Mouse (Mus musculus): Measurements from ENCODE around the gene Astn1. TPM values are rescaled to one million over a fixed set of nuclear protein-coding genes. Genes with fewer than 3 reads are reported as not detected.

Astn1 gene
- polyA plus RNA-seq (2012; fragmentation: generic; extraction: Trizol) = not detected
- long read RNA-seq, experiment 1 = 0 reads
- long read RNA-seq, experiment 2 = 0 reads

DNA sequence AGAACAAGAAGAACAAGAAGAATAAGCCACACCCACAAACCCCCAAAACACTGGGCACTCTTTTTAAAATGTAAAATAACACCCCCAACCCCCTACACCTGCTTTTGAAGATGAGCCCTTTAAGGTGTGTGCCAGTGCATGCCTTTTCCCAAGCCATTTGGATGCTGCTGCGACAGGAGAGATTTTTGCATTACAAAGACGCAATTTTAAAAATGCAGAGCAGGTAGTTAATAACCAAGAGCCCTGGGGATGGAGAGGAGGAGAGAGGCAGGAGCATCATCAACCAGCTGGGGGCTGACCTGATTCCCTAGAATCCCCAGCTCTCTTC is at the start of gene Astn1:
Gene Astn1, plus strand, starts transcription at position 310 of the 328 bp plus-strand sequence.
- H3K36me3 ChIP-seq (ENCODE audit: control insufficient read depth, insufficient read depth) = no peaks in the 10 kb centered on the region
- H3K79me3 ChIP-seq (ENCODE audit: low read depth) = no peaks in the 10 kb centered on the region
- TF ChIP-seq MYOG (IDR thresholded peaks at IDR 0.05; ENCODE audit: control insufficient read depth, extremely low read depth, insufficient read length) (no peak), CEBPB (IDR thresholded peaks at IDR 0.05; ENCODE audit: low read depth) (no peak), USF1 (IDR thresholded peaks at IDR 0.05; ENCODE audit: low read depth) (no peak), MAX (IDR thresholded peaks at IDR 0.05) (no peak), FOSL1 (IDR thresholded peaks at IDR 0.05; ENCODE audit: insufficient read depth, low read length, poor library complexity, severe bottlenecking) (no peak), CTCF (IDR thresholded peaks at IDR 0.05; ENCODE audit: control insufficient read depth, insufficient read depth, insufficient read length) (no peak), MYOD1 (IDR thresholded peaks at IDR 0.05; ENCODE audit: control insufficient read depth, insufficient read length, low read depth) (no peak)
- no peak within 1 kb of the TSS for H3ac ChIP-seq (ENCODE audit: control insufficient read depth, insufficient read length, low read depth)
- H3K27me3 ChIP-seq (ENCODE audit: control insufficient read depth, insufficient read depth, insufficient read length) = peaks cover 5% of the 10 kb centered on the region
- H3K4me3 ChIP-seq (ENCODE audit: insufficient read depth, poor library complexity, severe bottlenecking) = no peak within 1 kb of the TSS
- no peaks in the 10 kb centered on the region for H3K79me2 ChIP-seq (ENCODE audit: control insufficient read depth, insufficient read depth)

DNA sequence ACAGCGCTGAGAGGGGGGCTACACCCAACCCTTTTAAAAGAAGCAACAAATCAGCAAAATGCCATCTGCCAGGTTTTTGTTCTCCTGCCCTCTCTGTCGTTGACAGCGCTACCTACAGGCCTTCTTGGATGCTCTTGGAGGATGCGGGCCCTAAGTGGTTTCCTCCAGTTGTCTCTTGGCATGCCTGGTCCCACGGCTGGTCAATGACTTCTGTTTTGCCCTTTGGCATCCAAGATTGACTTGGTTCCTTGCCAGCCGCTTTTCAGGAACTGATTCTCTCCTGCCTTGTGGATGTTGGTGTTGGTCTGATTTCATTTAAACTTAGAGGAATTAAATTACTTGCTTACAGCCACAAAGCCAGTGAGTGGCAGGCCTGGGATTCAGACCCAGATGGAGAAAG is 38.7 kb upstream of the Astn1 start:
- Histone ChIP-seq H3K79me2 (ENCODE audit: control insufficient read depth, insufficient read depth) (no peaks in the 10 kb centered on the region), H3K36me3 (ENCODE audit: control insufficient read depth, insufficient read depth) (no peaks in the 10 kb centered on the region), H3K79me3 (ENCODE audit: low read depth) (no peaks in the 10 kb centered on the region), H3ac (ENCODE audit: control insufficient read depth, insufficient read length, low read depth) (no peak overlapping the region), H3K4me3 (ENCODE audit: insufficient read depth, poor library complexity, severe bottlenecking) (no peak overlapping the region), H3K27me3 (ENCODE audit: control insufficient read depth, insufficient read depth, insufficient read length) (no peaks in the 10 kb centered on the region)
- TF ChIP-seq CTCF (IDR thresholded peaks at IDR 0.05; ENCODE audit: control insufficient read depth, insufficient read depth, insufficient read length) (no peak), MYOD1 (IDR thresholded peaks at IDR 0.05; ENCODE audit: control insufficient read depth, insufficient read length, low read depth) (no peak), MYOG (IDR thresholded peaks at IDR 0.05; ENCODE audit: control insufficient read depth, extremely low read depth, insufficient read length) (no peak), CEBPB (IDR thresholded peaks at IDR 0.05; ENCODE audit: low read depth) (no peak), USF1 (IDR thresholded peaks at IDR 0.05; ENCODE audit: low read depth) (no peak), MAX (IDR thresholded peaks at IDR 0.05) (no peak), FOSL1 (IDR thresholded peaks at IDR 0.05; ENCODE audit: insufficient read depth, low read length, poor library complexity, severe bottlenecking) (no peak)

DNA sequence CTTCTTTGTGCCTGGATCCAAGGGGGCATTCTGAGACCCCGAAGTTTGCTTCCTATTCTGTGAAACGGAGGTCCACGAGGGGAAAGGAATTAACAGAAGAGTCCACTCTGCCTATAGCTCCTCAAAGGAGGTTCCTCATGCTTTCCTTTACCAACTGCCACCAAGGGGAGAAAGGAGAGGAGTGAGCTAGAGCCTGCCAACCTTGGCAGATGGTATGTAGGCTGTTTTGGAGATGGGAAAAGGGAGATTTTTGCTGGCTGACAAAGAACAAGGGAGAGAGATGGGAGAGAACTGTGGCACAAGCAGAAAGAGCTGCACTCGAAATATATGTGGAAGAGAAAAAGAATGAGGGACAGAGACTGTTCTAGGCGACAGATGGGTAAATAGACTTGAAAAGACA is 33.9 kb upstream of the Astn1 start:
- Histone ChIP-seq H3K27me3 (ENCODE audit: control insufficient read depth, insufficient read depth, insufficient read length) (no peaks in the 10 kb centered on the region), H3K4me3 (ENCODE audit: insufficient read depth, poor library complexity, severe bottlenecking) (no peak overlapping the region), H3K36me3 (ENCODE audit: control insufficient read depth, insufficient read depth) (no peaks in the 10 kb centered on the region), H3ac (ENCODE audit: control insufficient read depth, insufficient read length, low read depth) (no peak overlapping the region), H3K79me3 (ENCODE audit: low read depth) (no peaks in the 10 kb centered on the region), H3K79me2 (ENCODE audit: control insufficient read depth, insufficient read depth) (no peaks in the 10 kb centered on the region)
- TF ChIP-seq CTCF (IDR thresholded peaks at IDR 0.05; ENCODE audit: control insufficient read depth, insufficient read depth, insufficient read length) (no peak), CEBPB (IDR thresholded peaks at IDR 0.05; ENCODE audit: low read depth) (no peak), FOSL1 (IDR thresholded peaks at IDR 0.05; ENCODE audit: insufficient read depth, low read length, poor library complexity, severe bottlenecking) (no peak), MAX (IDR thresholded peaks at IDR 0.05) (no peak), MYOG (IDR thresholded peaks at IDR 0.05; ENCODE audit: control insufficient read depth, extremely low read depth, insufficient read length) (no peak), USF1 (IDR thresholded peaks at IDR 0.05; ENCODE audit: low read depth) (no peak), MYOD1 (IDR thresholded peaks at IDR 0.05; ENCODE audit: control insufficient read depth, insufficient read length, low read depth) (no peak)

- Histone ChIP-seq H3K36me3 (ENCODE audit: control insufficient read depth, insufficient read depth) (no peaks in the 10 kb centered on the region), H3ac (ENCODE audit: control insufficient read depth, insufficient read length, low read depth) (no peak overlapping the region), H3K4me3 (ENCODE audit: insufficient read depth, poor library complexity, severe bottlenecking) (no peak overlapping the region), H3K27me3 (ENCODE audit: control insufficient read depth, insufficient read depth, insufficient read length) (no peaks in the 10 kb centered on the region), H3K79me3 (ENCODE audit: low read depth) (no peaks in the 10 kb centered on the region), H3K79me2 (ENCODE audit: control insufficient read depth, insufficient read depth) (no peaks in the 10 kb centered on the region)
- TF ChIP-seq CEBPB (IDR thresholded peaks at IDR 0.05; ENCODE audit: low read depth) = no peak
- TF ChIP-seq FOSL1 (IDR thresholded peaks at IDR 0.05; ENCODE audit: insufficient read depth, low read length, poor library complexity, severe bottlenecking) = no peak
- no peak for TF ChIP-seq MYOD1 (IDR thresholded peaks at IDR 0.05; ENCODE audit: control insufficient read depth, insufficient read length, low read depth)
- no peak for TF ChIP-seq USF1 (IDR thresholded peaks at IDR 0.05; ENCODE audit: low read depth)
- TF ChIP-seq MYOG (IDR thresholded peaks at IDR 0.05; ENCODE audit: control insufficient read depth, extremely low read depth, insufficient read length) = no peak
- TF ChIP-seq MAX (IDR thresholded peaks at IDR 0.05) = no peak
- no peak for TF ChIP-seq CTCF (IDR thresholded peaks at IDR 0.05; ENCODE audit: control insufficient read depth, insufficient read depth, insufficient read length)
Measured at GRCm38 (mm10) chr1:158328839-158329238, 33.2 kb upstream of the Astn1 start.

- H3K27me3 ChIP-seq (ENCODE audit: control insufficient read depth, insufficient read depth, insufficient read length) = no peaks in the 10 kb centered on the region
- TF ChIP-seq FOSL1 (IDR thresholded peaks at IDR 0.05; ENCODE audit: insufficient read depth, low read length, poor library complexity, severe bottlenecking) (no peak), CEBPB (IDR thresholded peaks at IDR 0.05; ENCODE audit: low read depth) (no peak)
- no peaks in the 10 kb centered on the region for H3K79me2 ChIP-seq (ENCODE audit: control insufficient read depth, insufficient read depth)
- H3K4me3 ChIP-seq (ENCODE audit: insufficient read depth, poor library complexity, severe bottlenecking) = no peak overlapping the region
- no peaks in the 10 kb centered on the region for H3K36me3 ChIP-seq (ENCODE audit: control insufficient read depth, insufficient read depth)
- H3K79me3 ChIP-seq (ENCODE audit: low read depth) = no peaks in the 10 kb centered on the region
- no peak overlapping the region for H3ac ChIP-seq (ENCODE audit: control insufficient read depth, insufficient read length, low read depth)
Measured at GRCm38 (mm10) chr1:158343243-158343714, 18.8 kb upstream of the Astn1 start.
